Mouse (Mus musculus) ovary, postnatal 14 days (tissue): ENCODE results near the gene Fuz.
A peak's percentile ranks its signal among the peaks of the same experiment; 100 is the strongest.

ENCODE experiments used
- DNase-seq: peaks from one replicate; pipeline ENCODE4 v3.0.0; 2022; ENCODE audit warnings: low spot score

Gene Fuz

GRCm38 (mm10) chr7:44888256-44889105 is 7.4 kb upstream of the Fuz start:
- DNase-seq: no peak

- no peak for DNase-seq
These were observed 5.7 kb upstream of the Fuz start for GRCm38 (mm10) chr7:44890180-44890579.

- DNase-seq: no peak
These were observed 5.1 kb upstream of the Fuz start for GRCm38 (mm10) chr7:44890737-44891136.

GRCm38 (mm10) chr7:44891611-44892010 is 4.3 kb upstream of the Fuz start:
- DNase-seq: no peak

GRCm38 (mm10) chr7:44892276-44892921 is 3.5 kb upstream of the Fuz start, which contains the start of gene Med25:
TSS of gene Med25 (minus strand) at chr7:44892712.
- DNase-seq: peak; percentile 86

GRCm38 (mm10) chr7:44893197-44893596 is 2.7 kb upstream of the Fuz start:
- DNase-seq: no peak

- no peak for DNase-seq
These were observed 1.7 kb upstream of the Fuz start for GRCm38 (mm10) chr7:44894175-44894574.

- no peak for DNase-seq
These were observed 680 bp upstream of the Fuz start for GRCm38 (mm10) chr7:44895206-44895592.

GRCm38 (mm10) chr7:44896499-44896898 is 620 bp downstream of the Fuz start:
- DNase-seq: no peak

GRCm38 (mm10) chr7:44898607-44899006 is 2.7 kb downstream of the Fuz start:
- no peak for DNase-seq

GRCm38 (mm10) chr7:44900632-44901031 is 4.8 kb downstream of the Fuz start:
- DNase-seq: no peak

GRCm38 (mm10) chr7:44901230-44901722 is 5.4 kb downstream of the Fuz start:
- no peak for DNase-seq

GRCm38 (mm10) chr7:44905430-44905829 is 9.6 kb downstream of the Fuz start:
- DNase-seq: no peak

GRCm38 (mm10) chr7:44908706-44909476 is 13.0 kb downstream of the Fuz start:
- DNase-seq: no peak

- DNase-seq: no peak
These were observed 18.5 kb downstream of the Fuz start for GRCm38 (mm10) chr7:44914396-44914795.

GRCm38 (mm10) chr7:44915314-44915713 is 19.4 kb downstream of the Fuz start:
- no peak for DNase-seq

- DNase-seq: no peak
These were observed 20.3 kb downstream of the Fuz start for GRCm38 (mm10) chr7:44916191-44916590.

- no peak for DNase-seq
These were observed 21.0 kb downstream of the Fuz start for GRCm38 (mm10) chr7:44916881-44917280.

- DNase-seq: no peak
These were observed 22.3 kb downstream of the Fuz start for GRCm38 (mm10) chr7:44918219-44918618.

- no peak for DNase-seq
These were observed 23.2 kb downstream of the Fuz start for GRCm38 (mm10) chr7:44919127-44919526.

GRCm38 (mm10) chr7:44922530-44922929 is 26.7 kb downstream of the Fuz start:
- DNase-seq: no peak

GRCm38 (mm10) chr7:44925468-44925867 is 29.6 kb downstream of the Fuz start:
- DNase-seq: no peak

GRCm38 (mm10) chr7:44928570-44928969 is 32.7 kb downstream of the Fuz start:
- no peak for DNase-seq
